Mouse (Mus musculus) liver, adult 2 months (tissue): ENCODE measurements around the gene Spg21. TPM values are rescaled to one million over a fixed set of nuclear protein-coding genes. Genes with fewer than 3 reads are reported as not detected.

Experiments used
- DNase-seq: peaks from one replicate; pipeline ENCODE4 v3.0.0-alpha.2; 2011; ENCODE audit warnings: low read depth, low spot score; ENCODE audit errors: extremely low read depth
- H3K27ac ChIP-seq: fragments of 200-500 bp; replicated peaks from 2 replicates; pipeline ENCODE4 v1.5.1; 2012; ENCODE audit warnings: low read depth, mild to moderate bottlenecking, control low read depth, inconsistent platforms, low read length; ENCODE audit not compliant: insufficient read depth
- H3K27me3 ChIP-seq: fragments of 200-500 bp; 2 replicates; pipeline ENCODE4 v1.6.1; 2012; ENCODE audit warnings: mild to moderate bottlenecking, moderate library complexity, low read length, inconsistent platforms; ENCODE audit not compliant: control insufficient read depth, insufficient read depth
- H3K36me3 ChIP-seq: fragments of 200-500 bp; 2 replicates; pipeline ENCODE4 v1.6.1; 2012; ENCODE audit warnings: low read length, inconsistent platforms; ENCODE audit not compliant: control insufficient read depth, insufficient read depth
- H3K4me1 ChIP-seq: fragments of 200-500 bp; 2 replicates; pipeline ENCODE4 v1.6.1; 2011; ENCODE audit warnings: low read length; ENCODE audit not compliant: control insufficient read depth, insufficient read depth
- H3K4me3 ChIP-seq: fragments of 200-500 bp; 2 replicates; pipeline ENCODE4 v1.5.1; 2011; ENCODE audit warnings: low read depth, mild to moderate bottlenecking, control low read depth, low read length, moderate library complexity; ENCODE audit not compliant: insufficient read depth
- H3K79me2 ChIP-seq: fragments of 200-500 bp; 2 replicates; pipeline ENCODE4 v1.6.1; 2012; ENCODE audit warnings: inconsistent platforms, mild to moderate bottlenecking, low read length, moderate library complexity; ENCODE audit not compliant: control insufficient read depth, insufficient read depth
- H3K9ac ChIP-seq: fragments of 200-500 bp; 2 replicates; pipeline ENCODE4 v1.6.1; 2012; ENCODE audit warnings: low read depth, mild to moderate bottlenecking, control low read depth, inconsistent platforms, low read length
- CTCF ChIP-seq: fragments of 200-500 bp; IDR thresholded peaks from 2 replicates; pipeline ENCODE4 v1.5.1; 2011; ENCODE audit warnings: low read depth, low read length, control low read depth
- POLR2A ChIP-seq: fragments of 200-500 bp; IDR thresholded peaks from 2 replicates; pipeline ENCODE4 v1.6.1; 2011; ENCODE audit warnings: low read length, control low read depth; ENCODE audit not compliant: insufficient read depth; ENCODE audit errors: extremely low read depth
- WGBS: fragments of 180-500 bp; shearing (Covaris S2); methylation state at CpG from one replicate; pipeline ENCODE4 v1.1.7; 2018; 5-methylcytosine and 5-hydroxymethylcytosine counted together
- polyA plus RNA-seq: library from polyadenylated mRNA; depleted of rRNA; stranded (reverse); fragments of >200 nt; gene quantifications from 2 replicates; pipeline ENCODE4 v1.2.3, GENCODE M21; 2012
- total RNA-seq: library from RNA; depleted of rRNA; stranded (reverse); fragments of >200 nt; gene quantifications from 2 replicates; pipeline ENCODE4 v1.2.3, GENCODE M21; 2014

Gene Spg21
- total and polyA plus RNA-seq, 2 experiments = 10.7 to 20.0 TPM

GRCm38 (mm10) chr9:65424393-65424792 is 36.4 kb upstream of the Spg21 start:
- H3K27me3 ChIP-seq = no peaks in the 10 kb centered on the region
- 60% methylated on average over 3 of the region's 3 CpGs for WGBS

GRCm38 (mm10) chr9:65427511-65427910 is 33.2 kb upstream of the Spg21 start:
- no peaks in the 10 kb centered on the region for H3K79me2 ChIP-seq
- H3K27me3 ChIP-seq = no peaks in the 10 kb centered on the region
- H3K27ac ChIP-seq = no peak overlapping the region
- peaks cover 4% of the 10 kb centered on the region; the same call in 1 of the 2 replicates for H3K4me1 ChIP-seq
- H3K4me3 ChIP-seq = no peak overlapping the region
- 57% methylated on average over 2 of the region's 2 CpGs for WGBS
- TF ChIP-seq POLR2A = no peak
- H3K36me3 ChIP-seq = no peaks in the 10 kb centered on the region
- H3K9ac ChIP-seq = no peak overlapping the region
- DNase-seq = peak; percentile 12

More at GRCm38 (mm10) chr9:65424393-65424792, 36.4 kb upstream of the Spg21 start:
- H3K79me2 ChIP-seq = no peaks in the 10 kb centered on the region
- no peak for DNase-seq
- H3K36me3 ChIP-seq = no peaks in the 10 kb centered on the region
- peaks cover 4% of the 10 kb centered on the region; the same call in 1 of the 2 replicates for H3K4me1 ChIP-seq
- H3K9ac ChIP-seq = no peak overlapping the region
- no peak overlapping the region for H3K4me3 ChIP-seq
- no peak overlapping the region for H3K27ac ChIP-seq
- TF ChIP-seq POLR2A = no peak
- no peak for TF ChIP-seq CTCF

- no peak overlapping the region for H3K27ac ChIP-seq
- H3K9ac ChIP-seq = no peak overlapping the region
- 52% methylated on average over 5 of the region's 5 CpGs for WGBS
- H3K79me2 ChIP-seq = no peaks in the 10 kb centered on the region
- peaks cover 3% of the 10 kb centered on the region; the same call in 1 of the 2 replicates for H3K4me1 ChIP-seq
- no peak overlapping the region for H3K4me3 ChIP-seq
- H3K36me3 ChIP-seq = no peaks in the 10 kb centered on the region
- peak; percentile 61 for DNase-seq
- no peaks in the 10 kb centered on the region for H3K27me3 ChIP-seq
- TF ChIP-seq POLR2A = no peak
- TF ChIP-seq CTCF = no peak
Observed at GRCm38 (mm10) chr9:65428003-65428402, 32.7 kb upstream of the Spg21 start.

- TF ChIP-seq POLR2A = no peak
- Histone ChIP-seq H3K4me3 (no peak overlapping the region), H3K36me3 (no peaks in the 10 kb centered on the region), H3K79me2 (no peaks in the 10 kb centered on the region), H3K27ac (no peak overlapping the region), H3K4me1 (no peaks in the 10 kb centered on the region; the same call in 1 of the 2 replicates), H3K27me3 (no peaks in the 10 kb centered on the region), H3K9ac (no peak overlapping the region)
- no peak for DNase-seq
Observed at GRCm38 (mm10) chr9:65430401-65430800, 30.3 kb upstream of the Spg21 start.

- Histone ChIP-seq H3K36me3 (no peaks in the 10 kb centered on the region), H3K27me3 (no peaks in the 10 kb centered on the region), H3K9ac (no peak overlapping the region), H3K27ac (no peak overlapping the region), H3K79me2 (no peaks in the 10 kb centered on the region), H3K4me1 (no peaks in the 10 kb centered on the region; the same call in 1 of the 2 replicates), H3K4me3 (no peak overlapping the region)
- no peak for TF ChIP-seq CTCF
- 97% methylated on average over 5 of the region's 5 CpGs for WGBS
- no peak for DNase-seq
Observed at GRCm38 (mm10) chr9:65430921-65431320, 29.8 kb upstream of the Spg21 start.

- peak; percentile 64 for DNase-seq
Observed at GRCm38 (mm10) chr9:65432236-65432635, 28.5 kb upstream of the Spg21 start.

More at GRCm38 (mm10) chr9:65432236-65432635, 28.5 kb upstream of the Spg21 start:
- Histone ChIP-seq H3K4me3 (no peak overlapping the region), H3K36me3 (no peaks in the 10 kb centered on the region), H3K27me3 (no peaks in the 10 kb centered on the region), H3K9ac (no peak overlapping the region), H3K79me2 (no peaks in the 10 kb centered on the region; the same call in 1 of the 2 replicates), H3K4me1 (no peaks in the 10 kb centered on the region; the same call in 1 of the 2 replicates), H3K27ac (no peak overlapping the region)
- TF ChIP-seq CTCF (peak; percentile 71), POLR2A (no peak)
- 2% methylated on average over 3 of the region's 3 CpGs for WGBS
